Mouse (Mus musculus) limb, embryonic 11.5 days (tissue): ENCODE measurements at regions not wholly inside any gene's neighbourhood (a gene's known extent, or its start where the extent isn't known, plus 50 kb on each side); places are given as distances from the start of the nearest gene placed in this dataset.

ENCODE experiments used
- ATAC-seq: fragments of 200-750 bp; cut with Nextera tagmentation; 2 replicates; pipeline ENCODE4 v1.8.0; 2017; ENCODE audit warnings: low read depth; ENCODE audit not compliant: insufficient number of reproducible peaks, low FRiP score, low TSS enrichment
- DNase-seq: peaks from one replicate; pipeline ENCODE4 v3.0.0-alpha.2; 2015; ENCODE audit warnings: low spot score
- H3K27ac ChIP-seq: fragments of 300-500 bp; sonication (generic); replicated peaks from 2 replicates; pipeline ENCODE4 v1.5.1; 2014; ENCODE audit warnings: low read depth, mild to moderate bottlenecking, low read length
- H3K27me3 ChIP-seq: fragments of 300-500 bp; sonication (generic); 2 replicates; pipeline ENCODE4 v1.6.1; 2014; ENCODE audit warnings: mild to moderate bottlenecking, low read length, mixed read lengths; ENCODE audit not compliant: control insufficient read depth, insufficient read depth
- H3K36me3 ChIP-seq: fragments of 300-500 bp; sonication (generic); 2 replicates; pipeline ENCODE4 v1.6.1; 2014; ENCODE audit warnings: mild to moderate bottlenecking, low read length, moderate library complexity, mixed read lengths; ENCODE audit not compliant: control insufficient read depth, insufficient read depth
- H3K4me1 ChIP-seq: fragments of 300-500 bp; sonication (generic); 2 replicates; pipeline ENCODE4 v1.6.1; 2014; ENCODE audit warnings: low read length, mixed read lengths; ENCODE audit not compliant: control insufficient read depth, insufficient read depth
- H3K4me2 ChIP-seq: fragments of 300-500 bp; sonication (generic); 2 replicates; pipeline ENCODE4 v1.6.1; 2014; ENCODE audit warnings: low read depth, mild to moderate bottlenecking, moderate library complexity; ENCODE audit not compliant: severe bottlenecking
- H3K4me3 ChIP-seq: fragments of 300-500 bp; sonication (generic); 2 replicates; pipeline ENCODE4 v1.5.1; 2014; ENCODE audit warnings: low read depth, low read length
- H3K9ac ChIP-seq: fragments of 300-500 bp; sonication (generic); 2 replicates; pipeline ENCODE4 v1.6.1; 2014; ENCODE audit warnings: mild to moderate bottlenecking, low read length
- H3K9me3 ChIP-seq: fragments of 300-500 bp; sonication (generic); 2 replicates; pipeline ENCODE4 v1.6.1; 2016; ENCODE audit warnings: low read length; ENCODE audit not compliant: control insufficient read depth
- WGBS: fragments of 180-500 bp; shearing (Covaris S2); extraction: QIAGEN DNeasy Blood & Tissue Kit; methylation state at CpG from one replicate; pipeline ENCODE4 v1.1.7; 2014; 5-methylcytosine and 5-hydroxymethylcytosine counted together

GRCm38 (mm10) chr15:30122061-30122460 lies 50.3 kb upstream of the Ctnnd2 start:
- Histone ChIP-seq H3K9me3 (no peaks in the 10 kb centered on the region), H3K9ac (no peak overlapping the region), H3K4me3 (no peak overlapping the region), H3K4me2 (no peak overlapping the region), H3K4me1 (no peaks in the 10 kb centered on the region), H3K27ac (no peak overlapping the region), H3K27me3 (no peaks in the 10 kb centered on the region), H3K36me3 (no peaks in the 10 kb centered on the region)
- DNase-seq: no peak
- ATAC-seq: no peak
- WGBS: 83% methylated on average over 3 of the region's 3 CpGs
